Mouse (Mus musculus): ENCODE measurements around the gene Bcar1. TPM values are rescaled to one million over a fixed set of nuclear protein-coding genes. Genes with fewer than 3 reads are reported as not detected.

Gene Bcar1
- polyA plus RNA-seq, 1 experiment: 136 TPM

- Histone ChIP-seq H3K79me3 (ENCODE audit: low read depth) (no peaks in the 10 kb centered on the region), H3ac (ENCODE audit: control insufficient read depth, insufficient read length, low read depth) (no peak overlapping the region), H3K27me3 (ENCODE audit: control insufficient read depth, insufficient read depth, insufficient read length) (no peaks in the 10 kb centered on the region), H3K36me3 (ENCODE audit: control insufficient read depth, insufficient read depth) (no peaks in the 10 kb centered on the region), H3K4me3 (ENCODE audit: insufficient read depth, poor library complexity, severe bottlenecking) (no peak overlapping the region), H3K79me2 (ENCODE audit: control insufficient read depth, insufficient read depth) (no peaks in the 10 kb centered on the region)
- TF ChIP-seq CTCF (IDR thresholded peaks at IDR 0.05; ENCODE audit: control insufficient read depth, insufficient read depth, insufficient read length) (no peak), MAX (IDR thresholded peaks at IDR 0.05) (no peak), CEBPB (IDR thresholded peaks at IDR 0.05; ENCODE audit: low read depth) (no peak), FOSL1 (IDR thresholded peaks at IDR 0.05; ENCODE audit: insufficient read depth, low read length, poor library complexity, severe bottlenecking) (no peak), USF1 (IDR thresholded peaks at IDR 0.05; ENCODE audit: low read depth) (no peak), MYOG (IDR thresholded peaks at IDR 0.05; ENCODE audit: control insufficient read depth, extremely low read depth, insufficient read length) (no peak), MYOD1 (IDR thresholded peaks at IDR 0.05; ENCODE audit: control insufficient read depth, insufficient read length, low read depth) (no peak)
These were observed 50.3 kb downstream of the Bcar1 start for GRCm38 (mm10) chr8:111693261-111693741.

DNA sequence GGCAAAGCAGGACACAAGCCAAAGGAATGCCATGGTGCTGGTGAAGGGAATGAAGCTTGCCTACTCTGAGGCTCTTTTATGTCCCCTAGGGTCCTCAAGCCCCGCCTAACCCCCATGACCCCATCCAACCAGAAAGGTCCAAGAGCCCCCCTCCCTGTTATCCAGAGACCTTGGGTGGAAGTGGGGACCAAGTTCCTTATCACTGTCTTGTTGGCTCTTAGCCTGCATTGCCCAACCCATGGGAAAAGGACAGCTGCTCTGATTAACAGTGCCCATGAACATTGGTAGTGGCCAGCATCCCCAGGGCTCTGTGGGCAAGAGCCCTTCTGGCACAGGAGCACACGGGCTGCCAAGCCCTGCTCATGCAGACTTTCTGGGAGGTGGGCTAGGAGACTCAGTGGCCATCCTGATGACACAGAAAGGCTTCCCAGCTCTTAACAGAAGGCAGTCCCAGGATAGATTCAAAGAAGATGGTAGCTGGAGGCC is 52.6 kb downstream of the Bcar1 start, which contains the start of gene Ctrb1:
Ctrb1 (minus strand) TSS at position 51 of the 486 bp plus-strand sequence.
- Histone ChIP-seq H3K4me3 (ENCODE audit: insufficient read depth, poor library complexity, severe bottlenecking) (no peak within 1 kb of the TSS), H3K36me3 (ENCODE audit: control insufficient read depth, insufficient read depth) (no peaks in the 10 kb centered on the region), H3K79me3 (ENCODE audit: low read depth) (no peaks in the 10 kb centered on the region), H3ac (ENCODE audit: control insufficient read depth, insufficient read length, low read depth) (no peak within 1 kb of the TSS), H3K27me3 (ENCODE audit: control insufficient read depth, insufficient read depth, insufficient read length) (no peaks in the 10 kb centered on the region), H3K79me2 (ENCODE audit: control insufficient read depth, insufficient read depth) (no peaks in the 10 kb centered on the region)
- no peak for TF ChIP-seq CEBPB (IDR thresholded peaks at IDR 0.05; ENCODE audit: low read depth)
- no peak for TF ChIP-seq CTCF (IDR thresholded peaks at IDR 0.05; ENCODE audit: control insufficient read depth, insufficient read depth, insufficient read length)
- no peak for TF ChIP-seq MYOG (IDR thresholded peaks at IDR 0.05; ENCODE audit: control insufficient read depth, extremely low read depth, insufficient read length)
- TF ChIP-seq MYOD1 (IDR thresholded peaks at IDR 0.05; ENCODE audit: control insufficient read depth, insufficient read length, low read depth): no peak
- no peak for TF ChIP-seq MAX (IDR thresholded peaks at IDR 0.05)
- TF ChIP-seq USF1 (IDR thresholded peaks at IDR 0.05; ENCODE audit: low read depth): no peak
- TF ChIP-seq FOSL1 (IDR thresholded peaks at IDR 0.05; ENCODE audit: insufficient read depth, low read length, poor library complexity, severe bottlenecking): no peak

DNA sequence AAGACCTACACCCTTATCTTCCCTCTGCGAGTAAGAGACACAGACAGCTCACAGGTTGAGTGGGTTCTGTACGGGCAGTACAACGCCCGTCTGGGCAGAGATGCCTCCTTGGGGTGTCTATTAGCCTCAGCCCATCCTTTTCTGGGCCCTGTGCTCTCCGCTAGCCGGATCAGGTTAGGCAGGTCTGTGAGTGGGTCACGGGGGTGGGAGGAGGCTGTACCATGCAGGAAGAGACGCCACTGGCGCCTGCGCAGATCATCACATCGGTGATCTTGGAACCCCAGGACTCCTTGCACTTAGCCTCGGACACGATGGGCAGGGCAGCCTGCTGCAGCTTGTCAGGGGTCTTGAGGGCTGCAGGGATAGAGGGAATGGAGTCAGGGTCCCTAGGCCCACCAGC is 56.7 kb downstream of the Bcar1 start:
- Histone ChIP-seq H3ac (ENCODE audit: control insufficient read depth, insufficient read length, low read depth) (no peak overlapping the region), H3K79me2 (ENCODE audit: control insufficient read depth, insufficient read depth) (no peaks in the 10 kb centered on the region), H3K4me3 (ENCODE audit: insufficient read depth, poor library complexity, severe bottlenecking) (no peak overlapping the region), H3K36me3 (ENCODE audit: control insufficient read depth, insufficient read depth) (no peaks in the 10 kb centered on the region), H3K79me3 (ENCODE audit: low read depth) (no peaks in the 10 kb centered on the region), H3K27me3 (ENCODE audit: control insufficient read depth, insufficient read depth, insufficient read length) (no peaks in the 10 kb centered on the region)
- TF ChIP-seq FOSL1 (IDR thresholded peaks at IDR 0.05; ENCODE audit: insufficient read depth, low read length, poor library complexity, severe bottlenecking) (no peak), MAX (IDR thresholded peaks at IDR 0.05) (no peak), MYOG (IDR thresholded peaks at IDR 0.05; ENCODE audit: control insufficient read depth, extremely low read depth, insufficient read length) (no peak), MYOD1 (IDR thresholded peaks at IDR 0.05; ENCODE audit: control insufficient read depth, insufficient read length, low read depth) (no peak), CEBPB (IDR thresholded peaks at IDR 0.05; ENCODE audit: low read depth) (no peak), USF1 (IDR thresholded peaks at IDR 0.05; ENCODE audit: low read depth) (no peak), CTCF (IDR thresholded peaks at IDR 0.05; ENCODE audit: control insufficient read depth, insufficient read depth, insufficient read length) (no peak)

DNA sequence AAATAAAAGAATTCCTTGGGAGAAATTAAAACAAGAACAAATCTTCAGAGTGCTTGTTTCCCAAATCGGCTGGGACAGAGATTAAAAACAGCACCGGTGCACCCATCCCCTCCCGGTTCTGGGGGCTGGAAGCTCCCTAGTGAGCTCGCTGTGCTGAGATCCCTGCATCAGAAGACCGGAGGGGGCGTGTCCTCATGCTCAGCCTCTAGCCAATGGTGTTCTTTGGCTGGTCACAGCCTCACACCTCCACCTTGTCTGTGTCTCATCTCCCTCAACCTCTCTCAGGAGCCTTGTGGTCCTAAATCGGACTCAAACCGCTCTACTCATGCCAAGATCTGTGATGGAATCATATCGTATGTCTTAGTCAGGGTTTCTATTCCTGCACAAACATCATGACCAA is 61.1 kb downstream of the Bcar1 start:
- TF ChIP-seq MYOD1 (IDR thresholded peaks at IDR 0.05; ENCODE audit: control insufficient read depth, insufficient read length, low read depth): no peak
- Histone ChIP-seq H3K27me3 (ENCODE audit: control insufficient read depth, insufficient read depth, insufficient read length) (no peaks in the 10 kb centered on the region), H3ac (ENCODE audit: control insufficient read depth, insufficient read length, low read depth) (no peak overlapping the region), H3K4me3 (ENCODE audit: insufficient read depth, poor library complexity, severe bottlenecking) (no peak overlapping the region), H3K79me3 (ENCODE audit: low read depth) (no peaks in the 10 kb centered on the region), H3K79me2 (ENCODE audit: control insufficient read depth, insufficient read depth) (no peaks in the 10 kb centered on the region), H3K36me3 (ENCODE audit: control insufficient read depth, insufficient read depth) (no peaks in the 10 kb centered on the region)

DNA sequence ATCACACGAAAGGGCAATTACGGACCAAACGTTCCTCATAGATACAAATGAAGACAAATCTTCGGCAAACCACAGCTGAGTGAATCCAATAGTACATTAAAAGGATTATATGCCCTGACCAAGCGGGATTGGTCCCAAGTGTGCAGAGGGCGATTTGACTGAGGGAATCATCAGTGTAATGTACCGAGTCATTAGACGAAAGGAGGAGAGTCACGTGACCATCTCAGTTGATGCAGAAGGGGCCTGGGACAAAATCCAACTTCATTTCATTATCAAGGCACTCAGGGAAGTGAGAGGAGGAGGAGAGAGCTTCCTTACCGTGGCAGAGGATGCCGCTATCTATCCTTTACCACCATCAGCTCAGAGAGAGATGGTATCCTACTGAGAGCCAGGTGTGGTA is 62.5 kb downstream of the Bcar1 start:
- Histone ChIP-seq H3K79me2 (ENCODE audit: control insufficient read depth, insufficient read depth) (no peaks in the 10 kb centered on the region), H3ac (ENCODE audit: control insufficient read depth, insufficient read length, low read depth) (no peak overlapping the region), H3K27me3 (ENCODE audit: control insufficient read depth, insufficient read depth, insufficient read length) (no peaks in the 10 kb centered on the region), H3K79me3 (ENCODE audit: low read depth) (no peaks in the 10 kb centered on the region), H3K4me3 (ENCODE audit: insufficient read depth, poor library complexity, severe bottlenecking) (no peak overlapping the region), H3K36me3 (ENCODE audit: control insufficient read depth, insufficient read depth) (no peaks in the 10 kb centered on the region)
- TF ChIP-seq FOSL1 (IDR thresholded peaks at IDR 0.05; ENCODE audit: insufficient read depth, low read length, poor library complexity, severe bottlenecking) (no peak), USF1 (IDR thresholded peaks at IDR 0.05; ENCODE audit: low read depth) (no peak), MYOD1 (IDR thresholded peaks at IDR 0.05; ENCODE audit: control insufficient read depth, insufficient read length, low read depth) (no peak), CEBPB (IDR thresholded peaks at IDR 0.05; ENCODE audit: low read depth) (no peak), MYOG (IDR thresholded peaks at IDR 0.05; ENCODE audit: control insufficient read depth, extremely low read depth, insufficient read length) (no peak), CTCF (IDR thresholded peaks at IDR 0.05; ENCODE audit: control insufficient read depth, insufficient read depth, insufficient read length) (no peak), MAX (IDR thresholded peaks at IDR 0.05) (no peak)

DNA sequence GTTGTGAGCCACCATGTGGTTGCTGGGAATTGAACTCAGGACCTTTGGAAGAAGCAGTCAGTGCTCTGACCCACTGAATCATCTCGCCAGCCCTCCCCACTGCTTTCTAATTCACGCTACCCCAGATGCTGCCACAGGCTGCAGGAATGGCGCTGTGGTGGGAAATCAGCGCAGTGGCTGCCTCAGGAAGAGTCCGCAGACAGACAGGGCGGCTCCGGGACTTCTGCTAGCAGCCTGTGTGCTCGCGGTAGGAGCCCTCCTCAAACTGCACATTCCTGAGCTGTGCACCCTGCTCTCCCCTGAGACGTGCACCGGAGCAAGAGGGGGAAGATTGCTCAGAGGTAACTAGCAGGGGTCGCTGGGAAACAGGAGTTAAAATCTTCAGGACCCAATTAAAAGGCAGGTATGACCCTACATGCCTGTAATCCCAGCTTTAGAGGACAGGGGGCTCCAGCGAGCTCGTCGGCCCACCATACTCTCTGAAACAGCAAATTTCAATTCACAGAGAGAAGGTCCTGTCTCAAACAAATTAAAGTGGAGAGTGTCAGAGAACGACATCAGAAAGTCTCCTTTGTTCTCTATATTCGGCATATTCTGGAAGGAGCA is 63.1 kb downstream of the Bcar1 start:
- H3K27me3 ChIP-seq (ENCODE audit: control insufficient read depth, insufficient read depth, insufficient read length): no peaks in the 10 kb centered on the region
- H3K4me3 ChIP-seq (ENCODE audit: insufficient read depth, poor library complexity, severe bottlenecking): no peak overlapping the region
- H3K79me3 ChIP-seq (ENCODE audit: low read depth): no peaks in the 10 kb centered on the region
- H3K36me3 ChIP-seq (ENCODE audit: control insufficient read depth, insufficient read depth): no peaks in the 10 kb centered on the region
- H3K79me2 ChIP-seq (ENCODE audit: control insufficient read depth, insufficient read depth): no peaks in the 10 kb centered on the region
- H3ac ChIP-seq (ENCODE audit: control insufficient read depth, insufficient read length, low read depth): no peak overlapping the region
- TF ChIP-seq MYOG (IDR thresholded peaks at IDR 0.05; ENCODE audit: control insufficient read depth, extremely low read depth, insufficient read length) (no peak), CTCF (IDR thresholded peaks at IDR 0.05; ENCODE audit: control insufficient read depth, insufficient read depth, insufficient read length) (no peak), FOSL1 (IDR thresholded peaks at IDR 0.05; ENCODE audit: insufficient read depth, low read length, poor library complexity, severe bottlenecking) (no peak), CEBPB (IDR thresholded peaks at IDR 0.05; ENCODE audit: low read depth) (no peak), USF1 (IDR thresholded peaks at IDR 0.05; ENCODE audit: low read depth) (no peak), MYOD1 (IDR thresholded peaks at IDR 0.05; ENCODE audit: control insufficient read depth, insufficient read length, low read depth) (no peak), MAX (IDR thresholded peaks at IDR 0.05) (no peak)
